Mouse (Mus musculus) liver, adult 2 months (tissue): Measurements from ENCODE around the gene Axl.

ENCODE experiments used
- CTCF ChIP-seq: fragments of 200-500 bp; IDR thresholded peaks from 2 replicates; pipeline ENCODE4 v1.5.1; 2011; ENCODE audit warnings: low read depth, low read length, control low read depth
- POLR2A ChIP-seq: fragments of 200-500 bp; IDR thresholded peaks from 2 replicates; pipeline ENCODE4 v1.6.1; 2011; ENCODE audit warnings: low read length, control low read depth; ENCODE audit not compliant: insufficient read depth; ENCODE audit errors: extremely low read depth

- TF ChIP-seq CTCF = peak; percentile 98
- no peak for TF ChIP-seq POLR2A
These were observed 68.5 kb downstream of the Axl start for GRCm38 (mm10) chr7:25719761-25720610.
